Mouse (Mus musculus) lung, postnatal 10 days (tissue): ENCODE measurements around the gene Gm9736.
"Not testable (repeated sequence)": the region's sequence is repeated elsewhere in the genome, so short reads cannot be mapped to it uniquely, and the experiment has no call there.

Source experiments
- DNase-seq: peaks from one replicate; pipeline ENCODE4 v3.0.0; 2021

Gm9736 gene

GRCm38 (mm10) chr10:77724855-77725254 is 26.3 kb downstream of the Gm9736 start:
- no peak for DNase-seq

GRCm38 (mm10) chr10:77720299-77720698 is 30.9 kb downstream of the Gm9736 start, which contains the start of gene Krtap12-1:
Gene Krtap12-1 (plus strand): TSS chr10:77720599.
- DNase-seq = not testable (repeated sequence)

- DNase-seq = no peak
Observed at GRCm38 (mm10) chr10:77715507-77715906, 35.6 kb downstream of the Gm9736 start, which contains the start of gene Gm10142. Gene Gm10142 (plus strand): TSS chr10:77715807.

GRCm38 (mm10) chr10:77713734-77714133 is 37.4 kb downstream of the Gm9736 start:
- DNase-seq = no peak

GRCm38 (mm10) chr10:77711157-77711556 is 40.0 kb downstream of the Gm9736 start, which contains the start of gene Gm10024:
Gene Gm10024 (plus strand): TSS chr10:77711457.
- not testable (repeated sequence) for DNase-seq

GRCm38 (mm10) chr10:77709831-77710230 is 41.3 kb downstream of the Gm9736 start:
- DNase-seq = no peak

GRCm38 (mm10) chr10:77706326-77706725 is 44.8 kb downstream of the Gm9736 start, which contains the start of gene Gm10272:
Gene Gm10272 (plus strand): TSS chr10:77706626.
- DNase-seq = no peak
